Mouse (Mus musculus) urinary bladder, postnatal 36 days (tissue): ENCODE results near the gene Isyna1.
"Not testable (repeated sequence)": the region's sequence is repeated elsewhere in the genome, so short reads cannot be mapped to it uniquely, and the experiment has no call there.

Source experiments
- DNase-seq, 2 experiments: peaks; one replicate each; pipeline ENCODE4 v3.0.0; 2022; ENCODE audit warnings: low spot score in 2 of 2, mixed read lengths in 1 of 2

Isyna1 gene

DNA sequence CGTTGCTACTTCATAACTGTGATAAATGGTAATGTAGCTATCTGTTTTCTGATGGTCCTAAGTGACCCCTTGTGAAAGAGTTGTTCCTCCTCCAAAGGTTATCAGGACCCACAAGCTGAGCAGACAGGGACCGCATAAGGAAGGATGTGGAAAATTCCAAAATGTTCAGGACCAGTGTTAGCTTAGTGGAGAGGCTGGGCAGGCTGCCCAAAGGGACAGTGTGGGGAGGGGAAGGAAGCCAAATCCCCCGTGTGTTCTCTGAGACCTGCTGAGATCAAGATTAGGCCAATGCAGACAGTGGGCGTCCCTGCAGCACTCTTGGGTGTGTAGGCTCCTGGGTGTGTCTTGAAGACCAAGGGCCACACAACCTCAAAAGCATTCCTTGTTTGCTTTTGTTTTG is 19.3 kb upstream of the Isyna1 start:
- no peak for DNase-seq

DNA sequence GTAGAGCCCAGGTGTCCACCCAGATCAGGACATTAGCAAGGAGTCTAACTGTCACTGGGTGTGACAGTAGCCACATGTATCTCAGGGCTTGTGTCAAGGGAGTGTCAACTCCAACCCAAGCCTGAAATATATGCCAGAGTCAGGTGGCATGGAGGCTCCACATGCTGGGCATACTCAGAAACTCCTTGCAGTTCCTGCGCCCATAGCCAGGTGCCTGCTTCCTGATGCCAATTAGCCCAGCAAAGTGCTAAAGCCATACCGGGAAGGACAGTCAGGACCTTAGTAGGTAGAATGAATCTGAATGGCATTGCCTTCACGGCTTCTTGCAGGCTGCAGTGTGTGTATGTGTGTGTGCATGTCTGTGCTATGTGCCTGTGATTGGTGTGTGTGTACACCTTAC is 17.0 kb upstream of the Isyna1 start:
- no peak for DNase-seq

DNA sequence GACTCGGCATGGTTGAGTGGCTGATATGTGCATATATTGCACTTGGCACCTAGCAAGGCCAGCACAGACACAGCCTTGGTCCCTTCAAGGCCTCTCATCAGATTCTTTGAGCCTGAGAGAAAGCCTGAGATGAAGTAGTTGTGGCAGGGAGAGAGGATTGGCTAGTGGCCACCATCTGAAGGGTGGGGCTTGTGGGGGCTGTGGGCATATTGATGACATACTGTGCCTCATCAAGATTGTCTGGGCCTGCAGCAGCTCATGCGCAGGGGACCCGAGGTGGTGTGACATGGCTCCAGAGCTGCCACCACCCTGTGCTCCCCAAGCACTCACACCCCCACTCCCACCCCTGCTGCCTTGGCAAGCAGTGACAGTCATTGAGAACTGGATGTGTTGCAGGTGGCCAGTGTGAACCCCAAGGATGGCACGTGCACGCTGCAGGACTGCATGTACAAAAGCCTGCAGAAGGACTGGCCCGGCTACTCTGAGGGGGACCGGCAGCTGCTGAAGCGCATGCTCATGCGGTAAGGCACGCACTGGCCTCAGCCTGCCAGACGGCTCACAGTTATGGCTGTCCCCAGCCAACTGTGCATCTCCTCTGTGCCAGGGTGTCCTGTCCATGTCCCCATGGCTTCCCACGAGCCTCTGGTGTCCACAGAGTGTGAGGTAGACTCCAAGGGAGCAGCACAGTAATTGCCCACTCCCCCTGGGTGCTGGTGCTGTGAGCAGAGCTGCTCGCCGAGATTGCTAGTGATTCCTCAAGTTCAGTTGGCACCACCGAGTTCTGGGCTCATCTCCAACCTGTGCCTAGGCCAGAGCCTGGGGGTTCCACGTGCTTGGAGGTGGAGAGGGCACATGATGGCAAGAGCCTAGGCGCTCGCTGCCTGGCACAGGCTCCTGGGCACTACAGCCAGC is 10.4 kb upstream of the Isyna1 start:
- peak in 1 of 2 experiments; percentile 77 for DNase-seq

DNA sequence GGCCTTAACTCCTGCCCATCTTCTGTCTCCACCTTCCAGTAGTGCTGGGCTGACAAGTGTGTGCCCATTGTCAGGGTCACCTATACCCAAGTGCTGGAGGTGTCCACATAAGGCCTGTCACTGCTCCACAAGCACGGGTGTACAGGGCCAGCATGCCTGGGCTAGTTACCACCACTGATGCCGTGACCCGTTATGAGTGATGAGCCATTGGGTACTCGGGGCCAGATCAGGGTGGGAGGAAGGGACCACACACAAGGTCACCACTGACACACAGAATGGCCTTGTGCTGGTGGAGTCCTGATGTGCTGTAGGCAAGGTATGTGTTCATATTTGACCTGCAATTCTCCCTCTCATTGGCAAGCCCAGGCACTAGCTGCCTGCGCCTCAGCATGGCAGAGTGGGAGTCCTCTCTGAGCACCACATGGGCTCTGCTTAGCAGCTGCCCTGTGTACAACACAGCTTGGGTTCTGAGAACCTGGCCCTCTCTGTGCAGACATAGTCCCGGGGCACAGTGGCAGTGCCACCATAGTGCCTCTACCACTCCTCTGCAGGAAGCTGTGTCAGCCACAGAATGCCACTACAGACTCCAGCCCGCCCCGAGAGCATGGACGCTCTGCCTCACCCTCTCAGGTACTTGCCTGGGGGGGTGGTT is 9.4 kb upstream of the Isyna1 start:
- no peak for DNase-seq

DNA sequence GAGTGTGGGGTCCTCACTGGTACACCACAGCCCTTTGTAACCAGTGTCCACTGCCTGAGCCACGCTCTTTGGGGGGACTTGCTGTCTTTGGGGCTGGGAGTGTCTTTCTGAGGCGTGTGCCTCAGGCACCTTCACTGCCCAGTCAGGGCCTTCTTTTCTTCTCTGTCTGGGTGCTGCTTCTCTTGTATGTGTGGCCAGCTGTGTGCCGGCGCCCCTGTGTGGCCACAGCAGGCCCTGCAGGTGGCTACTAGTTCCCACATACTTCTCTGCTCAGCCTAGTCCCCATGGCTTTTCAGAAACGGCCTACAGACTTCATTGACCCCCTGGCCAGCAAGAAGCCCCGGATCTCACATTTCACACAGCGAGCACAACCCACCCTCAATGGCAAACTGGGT is 8.9 kb upstream of the Isyna1 start:
- peak in 1 of 2 experiments; percentile 66 for DNase-seq

DNA sequence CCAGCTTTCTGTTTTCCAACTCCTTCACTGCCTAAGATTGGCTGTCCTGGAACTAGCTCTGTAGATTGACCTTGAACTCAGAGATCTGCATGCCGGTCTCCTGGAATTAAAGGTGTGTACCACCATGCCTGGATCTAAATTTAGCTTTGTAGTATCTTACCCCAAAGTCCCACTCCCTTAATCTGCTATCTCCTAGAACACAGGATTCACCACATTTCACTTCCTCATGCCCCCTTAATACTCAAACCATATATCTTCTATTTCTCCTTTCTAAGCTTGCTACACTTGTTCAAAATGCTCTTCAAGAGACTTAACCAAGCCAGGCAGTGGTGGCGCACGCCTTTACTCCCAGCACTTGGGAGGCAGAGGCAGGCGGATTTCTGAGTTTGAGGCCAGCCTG is 6.2 kb upstream of the Isyna1 start:
- not testable (repeated sequence) for DNase-seq

DNA sequence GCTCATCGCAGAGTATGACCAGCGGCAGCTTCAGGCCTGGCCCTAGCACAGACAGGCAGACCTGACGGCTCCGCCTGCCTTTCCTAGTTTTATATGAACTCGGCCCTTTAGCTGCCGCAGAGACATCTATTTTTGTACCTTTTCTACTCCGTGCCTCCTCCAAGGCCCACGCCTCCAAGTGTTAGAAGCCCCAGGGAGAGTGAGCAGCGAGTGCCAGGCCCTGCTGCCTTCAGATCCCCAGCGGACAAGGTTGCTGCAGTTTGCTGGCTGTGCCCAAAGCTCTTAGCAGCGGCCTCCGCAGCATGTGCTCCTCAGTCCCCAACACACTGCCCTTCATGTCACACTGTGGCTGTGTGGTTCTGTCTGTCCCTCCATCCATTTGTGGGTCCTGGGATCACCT is 2.6 kb upstream of the Isyna1 start:
- DNase-seq = no peak

DNA sequence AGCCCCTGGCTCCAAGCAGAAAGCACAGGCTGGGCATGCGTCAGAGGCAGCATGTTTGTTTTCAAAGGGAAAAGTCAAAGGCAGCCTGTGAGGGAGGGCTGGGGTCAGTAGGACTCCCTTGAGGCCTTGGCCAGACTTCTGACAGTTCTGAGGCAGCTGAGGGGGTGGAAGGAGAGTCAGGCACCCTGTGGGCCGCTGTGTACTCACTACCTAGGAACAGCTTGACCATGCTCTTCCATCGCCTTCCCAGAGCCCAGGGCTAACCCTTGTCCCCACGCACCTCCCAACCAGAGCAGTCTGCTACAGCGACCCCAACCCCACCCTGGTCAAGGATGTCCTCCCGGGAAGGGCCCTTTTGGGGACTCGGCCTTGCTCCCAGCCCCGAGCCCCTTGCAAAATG is 1.0 kb upstream of the Isyna1 start:
- no peak for DNase-seq

DNA sequence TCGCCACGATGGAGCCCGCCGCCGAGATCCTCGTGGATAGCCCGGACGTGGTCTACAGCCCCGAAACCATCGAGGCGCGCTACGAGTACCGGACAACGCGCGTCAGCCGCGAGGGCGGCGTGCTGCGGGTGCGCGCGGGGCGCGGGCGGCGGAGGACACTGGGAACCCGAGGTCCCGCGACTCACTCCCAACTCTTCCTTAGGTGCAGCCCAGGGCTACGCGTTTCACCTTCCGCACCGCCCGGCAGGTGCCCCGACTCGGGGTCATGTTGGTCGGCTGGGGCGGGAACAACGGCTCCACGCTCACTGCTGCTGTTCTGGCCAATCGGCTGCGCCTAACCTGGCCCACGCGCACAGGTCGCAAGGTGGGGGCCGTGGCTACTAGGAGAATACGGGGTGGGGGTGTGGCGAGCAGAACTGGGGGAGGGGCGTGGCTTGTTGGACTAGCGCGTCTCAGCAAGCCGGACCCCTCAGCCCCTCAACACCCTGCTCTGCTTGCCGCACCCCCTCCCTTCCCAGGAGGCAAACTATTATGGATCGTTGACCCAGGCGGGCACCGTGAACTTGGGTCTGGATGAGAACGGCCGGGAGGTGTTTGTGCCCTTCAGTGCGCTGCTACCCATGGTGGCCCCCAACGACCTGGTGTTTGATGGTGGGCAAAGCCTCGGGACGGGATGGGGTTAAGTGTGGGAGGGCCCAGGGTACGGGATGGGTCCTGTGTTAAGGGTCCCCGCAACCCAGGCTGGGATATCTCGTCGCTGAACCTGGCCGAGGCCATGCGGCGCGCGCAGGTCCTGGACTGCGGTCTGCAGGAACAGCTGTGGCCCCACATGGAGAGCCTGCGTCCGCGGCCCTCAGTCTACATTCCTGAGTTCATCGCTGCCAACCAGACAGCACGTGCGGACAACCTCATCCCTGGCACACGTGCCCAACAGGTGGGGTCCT is 720 bp downstream of the Isyna1 start:
- DNase-seq = no peak

DNA sequence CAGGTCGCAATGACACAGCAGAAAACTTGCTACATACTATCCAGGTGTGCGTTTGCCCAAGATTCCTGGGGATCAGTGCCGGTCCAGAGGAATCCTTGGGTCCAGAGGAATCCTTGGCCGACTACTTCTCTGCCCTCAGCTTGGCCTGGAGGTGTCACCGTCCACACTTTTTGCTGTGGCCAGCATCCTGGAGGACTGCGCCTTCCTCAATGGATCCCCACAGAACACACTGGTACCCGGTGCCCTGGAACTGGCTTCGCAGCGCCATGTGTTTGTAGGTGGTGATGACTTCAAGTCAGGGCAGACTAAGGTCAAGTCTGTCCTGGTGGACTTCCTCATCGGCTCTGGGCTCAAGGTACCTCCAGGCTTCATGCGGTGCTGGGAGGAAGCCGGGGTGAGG is 1.6 kb downstream of the Isyna1 start:
- DNase-seq = no peak

DNA sequence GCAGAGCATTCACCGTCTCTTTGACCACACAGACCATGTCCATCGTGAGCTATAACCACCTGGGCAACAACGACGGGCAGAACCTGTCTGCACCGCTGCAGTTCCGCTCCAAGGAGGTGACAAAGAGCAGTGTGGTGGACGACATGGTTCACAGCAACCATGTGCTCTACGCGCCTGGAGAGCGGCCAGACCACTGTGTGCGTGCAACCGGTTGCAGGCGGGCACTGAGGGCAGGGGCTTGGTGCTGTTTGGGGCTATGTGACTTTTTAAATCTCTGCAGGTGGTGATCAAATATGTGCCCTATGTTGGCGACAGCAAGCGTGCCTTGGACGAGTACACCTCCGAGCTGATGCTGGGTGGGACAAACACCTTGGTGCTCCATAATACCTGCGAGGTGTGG is 2.0 kb downstream of the Isyna1 start:
- no peak for DNase-seq

DNA sequence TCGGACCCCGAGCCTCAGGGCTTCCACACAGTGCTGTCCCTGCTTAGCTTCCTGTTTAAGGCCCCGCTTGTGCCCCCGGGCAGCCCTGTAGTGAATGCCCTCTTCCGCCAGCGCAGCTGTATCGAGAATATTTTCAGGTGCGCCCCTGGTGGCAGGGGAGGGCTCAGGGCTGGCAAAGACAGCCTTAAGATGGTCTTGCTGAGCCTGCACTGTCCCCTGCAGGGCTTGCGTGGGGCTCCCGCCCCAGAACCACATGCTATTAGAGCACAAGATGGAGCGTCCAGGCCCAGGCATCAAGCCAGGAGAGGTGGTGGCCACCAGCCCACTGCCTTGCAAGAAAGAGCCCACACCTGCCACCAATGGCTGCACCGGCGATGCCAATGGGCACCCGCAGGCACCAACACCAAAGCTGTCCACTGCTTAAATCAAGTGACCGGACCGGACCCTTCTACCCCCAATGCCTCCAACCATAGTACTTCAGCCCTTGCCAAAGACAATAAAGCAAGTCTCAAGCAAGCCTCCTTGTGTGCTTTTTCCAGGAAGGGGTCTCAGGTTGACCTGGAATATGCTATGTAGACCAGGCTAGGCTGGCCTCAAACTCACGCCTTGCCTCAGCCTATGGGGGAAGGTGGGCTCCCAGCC is 2.7 kb downstream of the Isyna1 start:
- DNase-seq = no peak

DNA sequence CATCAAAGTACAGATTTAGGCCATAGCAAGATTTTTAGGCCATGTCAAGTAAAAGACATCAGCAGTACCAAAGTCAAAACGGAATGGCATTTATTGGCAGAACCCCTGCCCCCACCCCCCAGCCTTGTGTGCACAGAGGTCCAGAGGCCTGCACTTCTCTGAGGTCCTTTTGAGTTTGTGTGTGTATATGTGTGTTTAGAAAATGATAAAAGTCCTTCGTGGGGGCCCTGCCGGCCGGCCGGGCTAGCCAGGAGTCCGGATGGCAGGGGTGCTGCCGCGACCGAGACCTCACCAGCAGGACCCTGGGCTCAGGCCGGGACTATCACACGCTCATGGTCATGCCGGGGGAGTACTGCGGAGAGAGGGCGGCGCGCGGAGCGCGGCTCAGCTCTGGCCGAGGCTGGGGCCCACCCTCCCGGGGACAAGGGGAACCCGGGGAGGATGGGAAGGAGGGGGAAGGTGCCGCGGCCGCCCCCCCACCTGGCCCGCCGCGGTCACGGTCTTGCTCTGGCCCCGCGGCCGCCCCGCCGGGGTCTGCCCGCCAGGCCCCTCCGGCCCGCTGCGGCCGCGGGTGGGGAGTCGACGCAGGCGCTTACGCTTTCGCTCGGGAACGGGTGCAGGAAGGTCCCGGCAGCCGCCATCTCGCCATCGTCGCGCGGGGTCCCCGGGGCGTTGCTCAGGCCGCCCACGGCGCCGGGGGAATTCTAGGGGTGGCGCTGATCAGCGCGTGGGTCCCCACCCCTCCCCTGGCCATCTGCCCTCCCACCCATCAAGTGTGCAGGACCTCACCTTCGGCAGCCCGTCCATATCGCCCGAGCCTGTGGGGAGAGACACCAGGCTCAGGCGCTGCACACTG is 3.5 kb downstream of the Isyna1 start:
- DNase-seq = no peak

DNA sequence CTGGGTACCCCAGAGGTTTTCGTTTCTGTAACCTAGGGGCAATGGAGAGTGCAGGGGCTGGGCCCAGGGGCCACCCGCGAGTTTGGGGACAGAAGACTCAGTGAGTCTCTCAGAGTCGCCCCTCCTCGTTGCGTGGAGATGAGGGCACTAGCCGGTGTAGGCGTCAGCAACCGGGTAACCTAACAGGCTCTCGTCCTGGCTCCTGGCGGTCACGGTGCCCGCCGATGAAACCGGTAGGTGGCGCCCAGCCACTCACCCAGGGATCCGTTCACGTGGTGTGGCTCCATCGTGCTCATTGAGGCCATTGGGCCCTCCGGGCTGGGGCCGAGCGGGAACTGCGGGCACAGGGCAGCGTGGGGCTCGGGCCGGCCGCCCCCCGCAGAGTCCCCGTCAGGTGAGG is 4.1 kb downstream of the Isyna1 start:
- DNase-seq = peak; percentile 73 to 81

DNA sequence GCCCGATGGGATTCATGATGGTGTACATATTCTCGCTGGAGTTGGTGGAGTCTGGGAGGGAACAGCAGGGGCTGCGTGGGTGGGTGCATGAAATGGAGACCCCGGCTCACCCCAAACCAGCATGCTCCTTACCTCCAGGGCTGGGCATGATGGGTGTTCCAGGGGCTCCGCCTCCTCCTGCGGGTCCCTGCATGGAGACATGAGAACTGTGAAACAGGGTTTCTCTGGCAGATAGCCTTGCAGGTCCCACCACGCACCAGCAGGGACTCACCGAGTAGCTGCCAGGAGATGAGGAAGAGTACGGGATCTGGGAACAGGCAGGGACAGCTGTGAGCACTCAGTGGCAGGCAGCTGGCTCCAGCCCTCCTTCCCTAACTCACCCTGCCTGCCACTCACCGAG is 4.5 kb downstream of the Isyna1 start:
- DNase-seq = no peak

DNA sequence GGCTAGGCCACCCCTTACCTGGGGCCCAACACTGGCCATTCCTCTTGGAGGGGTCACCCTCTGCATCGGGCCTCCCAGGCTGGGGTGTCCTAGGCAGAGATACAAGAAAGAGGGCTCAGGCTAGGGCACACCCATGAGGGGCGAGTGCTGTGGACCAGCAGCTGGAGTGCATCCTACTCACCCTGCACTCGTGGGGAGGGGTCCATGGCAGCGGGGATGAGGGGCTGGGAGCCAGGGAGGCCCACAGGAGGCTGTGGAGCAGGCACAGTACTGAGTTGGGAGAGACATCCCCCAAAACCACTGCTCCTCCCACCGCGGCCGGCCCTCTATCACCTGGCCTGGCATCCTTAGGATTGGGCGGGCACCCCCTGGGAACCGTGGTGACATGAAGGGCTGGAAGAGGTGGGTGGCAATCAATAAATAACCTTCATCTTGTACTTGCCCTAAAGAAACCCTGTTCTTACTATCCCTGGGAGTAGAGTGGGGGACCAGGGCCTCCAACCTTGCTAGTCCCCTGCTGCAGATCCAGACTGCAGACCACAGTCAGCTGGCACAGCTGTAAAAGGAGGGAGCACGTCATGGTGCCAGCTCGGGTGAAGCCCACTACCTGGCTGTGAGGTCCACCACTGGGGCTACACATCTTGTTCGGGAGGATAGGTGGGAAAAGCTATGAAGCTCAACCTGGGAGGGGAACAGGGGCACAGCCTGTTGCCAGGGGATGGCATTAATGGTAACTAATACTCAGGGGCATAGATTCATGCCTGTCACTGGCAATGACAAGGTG is 5.5 kb downstream of the Isyna1 start:
- no peak for DNase-seq

DNA sequence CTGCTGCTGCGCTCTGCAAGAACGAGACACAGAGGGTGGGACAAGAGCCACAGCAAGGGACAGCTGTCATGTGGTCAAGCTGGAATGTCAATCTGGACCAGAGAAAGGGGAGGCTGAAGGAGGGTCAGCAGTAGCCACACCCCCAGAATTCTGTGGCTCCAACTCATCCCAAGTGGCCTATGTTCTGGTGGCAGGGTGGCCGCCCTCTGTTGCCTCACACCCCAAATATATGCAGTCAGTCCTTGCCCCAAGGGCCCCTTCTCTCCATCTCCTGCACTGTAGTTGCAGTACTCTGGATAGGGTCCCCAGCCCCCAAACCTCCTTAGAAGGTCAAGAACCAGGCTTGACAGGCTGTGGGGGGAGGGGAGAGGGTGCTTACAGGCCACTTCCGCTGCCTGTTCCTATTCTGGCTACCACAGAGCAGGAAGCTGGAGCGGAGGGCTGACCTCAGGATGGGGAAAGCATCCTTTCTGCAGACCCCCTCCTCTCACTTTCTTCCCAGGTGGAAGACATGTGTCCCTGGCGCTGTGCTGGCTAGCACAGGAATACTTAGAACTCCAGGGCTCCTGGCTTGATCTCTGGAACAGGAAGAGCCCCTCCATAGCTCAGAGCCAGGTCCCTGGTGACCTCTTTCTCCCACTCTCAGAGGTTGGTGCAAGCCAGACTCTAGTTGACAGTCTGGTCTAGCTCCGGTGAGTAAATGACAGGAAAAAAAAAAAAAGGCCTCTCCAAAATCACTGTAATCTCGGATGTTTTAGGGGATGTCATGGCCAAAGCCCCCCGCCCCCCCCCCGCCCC is 6.5 kb downstream of the Isyna1 start:
- no peak for DNase-seq

DNA sequence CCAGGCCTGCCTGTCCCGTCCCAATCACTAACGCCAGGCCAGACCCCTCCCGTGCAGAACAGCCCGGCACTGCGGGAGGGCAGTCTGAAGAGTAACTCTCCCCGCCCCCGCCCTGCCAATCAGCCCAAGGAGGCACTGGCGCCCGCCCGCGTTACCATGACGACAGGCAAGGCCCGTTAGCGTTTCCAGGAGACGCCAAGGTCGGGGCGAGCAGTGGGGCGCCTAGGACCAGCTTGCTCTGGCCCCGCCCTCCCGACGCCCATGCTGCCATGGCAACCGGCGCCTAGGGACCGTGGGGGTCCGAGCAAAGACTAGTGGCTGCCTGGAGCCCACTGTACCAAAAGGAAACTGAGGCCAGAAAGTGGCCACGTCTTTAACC is 7.1 kb downstream of the Isyna1 start:
- DNase-seq = peak in 1 of 2 experiments; percentile 65
